Mouse (Mus musculus) small intestine, adult 2 months (tissue): Measurements from ENCODE around the gene 4921524J17Rik. TPM values are rescaled to one million over a fixed set of nuclear protein-coding genes. Genes with fewer than 3 reads are reported as not detected.
A peak's percentile ranks its signal among the peaks of the same experiment; 100 is the strongest.

Experiments
- H3K27ac ChIP-seq: fragments of 200-500 bp; 2 replicates; pipeline ENCODE4 v1.5.1; 2012; ENCODE audit warnings: low read depth, low read length, control low read depth, inconsistent platforms; ENCODE audit not compliant: insufficient read depth
- H3K27me3 ChIP-seq: fragments of 200-500 bp; 2 replicates; pipeline ENCODE4 v1.6.1; 2012; ENCODE audit warnings: mild to moderate bottlenecking, moderate library complexity, low read length, inconsistent platforms; ENCODE audit not compliant: control insufficient read depth, insufficient read depth
- H3K36me3 ChIP-seq: fragments of 200-500 bp; 2 replicates; pipeline ENCODE4 v1.6.1; 2012; ENCODE audit warnings: mild to moderate bottlenecking, low read length, control low read depth, inconsistent platforms; ENCODE audit not compliant: control insufficient read depth, insufficient read depth
- H3K4me1 ChIP-seq: fragments of 200-500 bp; 2 replicates; pipeline ENCODE4 v1.6.1; 2012; ENCODE audit warnings: low read length, inconsistent platforms, mixed read lengths; ENCODE audit not compliant: control insufficient read depth, insufficient read depth, insufficient read length
- H3K4me3 ChIP-seq: fragments of 200-500 bp; 2 replicates; pipeline ENCODE4 v1.5.1; 2012; ENCODE audit warnings: low read depth, mild to moderate bottlenecking, control low read depth, inconsistent platforms, low read length, moderate library complexity
- CTCF ChIP-seq: fragments of 200-500 bp; IDR thresholded peaks from 2 replicates; pipeline ENCODE4 v1.5.1; 2012; ENCODE audit warnings: low read depth, mild to moderate bottlenecking, control low read depth, inconsistent platforms, low read length, moderate library complexity, mixed read lengths; ENCODE audit not compliant: insufficient replicate concordance, insufficient read length; ENCODE audit errors: extremely low read depth
- POLR2A ChIP-seq: fragments of 200-500 bp; IDR thresholded peaks from 2 replicates; pipeline ENCODE4 v1.6.1; 2012; ENCODE audit warnings: low read depth, mild to moderate bottlenecking, control low read depth, inconsistent platforms, low read length, moderate library complexity
- WGBS: fragments of 180-500 bp; shearing (Covaris S2); methylation state at CpG from one replicate; pipeline ENCODE4 v1.1.7; 2018; 5-methylcytosine and 5-hydroxymethylcytosine counted together
- polyA plus RNA-seq: library from polyadenylated mRNA; depleted of rRNA; stranded (reverse); fragments of >200 nt; gene quantifications from 2 replicates; pipeline ENCODE4 v1.2.3, GENCODE M21; 2012

The 4921524J17Rik gene
- polyA plus RNA-seq, 1 experiment: 1.3 TPM

GRCm38 (mm10) chr8:85398548-85398947 is 34.1 kb downstream of the 4921524J17Rik start:
- no peaks in the 10 kb centered on the region for H3K27me3 ChIP-seq
- TF ChIP-seq CTCF (peak; percentile 8; the same call in 1 of the 2 replicates), POLR2A (no peak)
- no peak overlapping the region for H3K4me3 ChIP-seq
- H3K27ac ChIP-seq: no peak overlapping the region
- no peaks in the 10 kb centered on the region for H3K36me3 ChIP-seq
- no peaks in the 10 kb centered on the region for H3K4me1 ChIP-seq
- WGBS: 96% methylated on average over 4 of the region's 4 CpGs

GRCm38 (mm10) chr8:85397508-85397907 is 35.1 kb downstream of the 4921524J17Rik start:
- Histone ChIP-seq H3K36me3 (no peaks in the 10 kb centered on the region), H3K4me3 (no peak overlapping the region), H3K27ac (no peak overlapping the region), H3K4me1 (no peaks in the 10 kb centered on the region), H3K27me3 (no peaks in the 10 kb centered on the region)
- WGBS: 44% methylated on average over 5 of the region's 5 CpGs
- TF ChIP-seq CTCF (peak; percentile 73; the same call in 1 of the 2 replicates), POLR2A (no peak)

GRCm38 (mm10) chr8:85396432-85397079 is 36.1 kb downstream of the 4921524J17Rik start:
- TF ChIP-seq CTCF: no peak
- TF ChIP-seq POLR2A: no peak
- H3K27ac ChIP-seq: no peak overlapping the region
- H3K36me3 ChIP-seq: no peaks in the 10 kb centered on the region
- no peaks in the 10 kb centered on the region for H3K4me1 ChIP-seq
- WGBS: 84% methylated on average over 5 of the region's 5 CpGs
- H3K27me3 ChIP-seq: no peaks in the 10 kb centered on the region
- no peak overlapping the region for H3K4me3 ChIP-seq

GRCm38 (mm10) chr8:85395681-85396431 is 36.8 kb downstream of the 4921524J17Rik start:
- TF ChIP-seq CTCF (no peak), POLR2A (no peak)
- no peaks in the 10 kb centered on the region for H3K4me1 ChIP-seq
- no peak overlapping the region for H3K4me3 ChIP-seq
- no peaks in the 10 kb centered on the region for H3K27me3 ChIP-seq
- H3K27ac ChIP-seq: no peak overlapping the region
- 64% methylated on average over 8 of the region's 8 CpGs for WGBS
- H3K36me3 ChIP-seq: no peaks in the 10 kb centered on the region

- TF ChIP-seq POLR2A: no peak
- TF ChIP-seq CTCF: no peak
- 79% methylated on average over 3 of the region's 3 CpGs for WGBS
- no peak overlapping the region for H3K4me3 ChIP-seq
- no peaks in the 10 kb centered on the region for H3K36me3 ChIP-seq
- H3K4me1 ChIP-seq: no peaks in the 10 kb centered on the region
- H3K27me3 ChIP-seq: no peaks in the 10 kb centered on the region
- no peak overlapping the region for H3K27ac ChIP-seq
Observed at GRCm38 (mm10) chr8:85395017-85395416, 37.6 kb downstream of the 4921524J17Rik start.

GRCm38 (mm10) chr8:85393199-85393598 is 39.4 kb downstream of the 4921524J17Rik start:
- H3K27me3 ChIP-seq: no peaks in the 10 kb centered on the region
- no peaks in the 10 kb centered on the region for H3K4me1 ChIP-seq
- no peak overlapping the region for H3K4me3 ChIP-seq
- WGBS: 34% methylated on average over 6 of the region's 6 CpGs
- no peaks in the 10 kb centered on the region for H3K36me3 ChIP-seq
- no peak for TF ChIP-seq CTCF
- TF ChIP-seq POLR2A: no peak
- H3K27ac ChIP-seq: no peak overlapping the region

GRCm38 (mm10) chr8:85391438-85391837 is 41.2 kb downstream of the 4921524J17Rik start:
- 82% methylated on average over 1 of the region's 1 CpGs for WGBS
- no peaks in the 10 kb centered on the region for H3K4me1 ChIP-seq
- H3K27me3 ChIP-seq: no peaks in the 10 kb centered on the region
- H3K27ac ChIP-seq: no peak overlapping the region
- H3K36me3 ChIP-seq: no peaks in the 10 kb centered on the region
- TF ChIP-seq POLR2A (no peak), CTCF (no peak)
- H3K4me3 ChIP-seq: no peak overlapping the region
